Mouse (Mus musculus): ENCODE results near the gene Tspan31. TPM values are rescaled to one million over a fixed set of nuclear protein-coding genes. Genes with fewer than 3 reads are reported as not detected.

Tspan31 gene
- polyA plus RNA-seq, 1 experiment, result 116 TPM

- TF ChIP-seq CTCF (IDR thresholded peaks at IDR 0.05; ENCODE audit: low read depth, low read length) (no peak), POLR2A (IDR thresholded peaks at IDR 0.05; ENCODE audit: borderline replicate concordance, low read depth, low read length) (no peak)
- no peak overlapping the region for H3K4me3 ChIP-seq (ENCODE audit: insufficient read depth, low read length)
- no peak overlapping the region for H3K27ac ChIP-seq (ENCODE audit: insufficient read depth, low read depth, low read length)
- no peaks in the 10 kb centered on the region for H3K4me1 ChIP-seq (ENCODE audit: control insufficient read depth, insufficient read depth, low read length)
These were observed 15.0 kb upstream of the Tspan31 start for GRCm38 (mm10) chr10:127085052-127085451.

DNA sequence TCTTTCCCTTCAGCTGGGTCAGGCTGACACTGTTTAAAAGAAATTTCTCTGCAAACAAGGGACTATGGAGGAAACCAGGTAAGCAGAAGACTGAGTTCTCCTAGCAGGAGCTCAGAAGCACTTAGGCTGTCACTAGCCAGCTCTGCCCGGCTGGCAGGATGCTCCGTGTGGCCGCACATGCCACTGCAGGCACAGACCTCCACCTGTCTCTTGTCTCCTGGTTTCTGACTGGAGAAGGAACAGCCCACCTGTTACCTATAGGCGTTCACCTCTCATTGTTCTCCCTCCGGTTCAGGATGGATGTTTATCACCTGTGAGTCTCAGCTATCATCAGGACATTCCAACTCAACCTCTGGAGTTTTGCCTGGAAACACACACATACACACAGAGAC lies 13.8 kb upstream of the Tspan31 start:
- Histone ChIP-seq H3K27ac (ENCODE audit: insufficient read depth, low read depth, low read length) (no peak overlapping the region), H3K4me3 (ENCODE audit: insufficient read depth, low read length) (no peak overlapping the region), H3K4me1 (ENCODE audit: control insufficient read depth, insufficient read depth, low read length) (no peaks in the 10 kb centered on the region)
- no peak for TF ChIP-seq CTCF (IDR thresholded peaks at IDR 0.05; ENCODE audit: low read depth, low read length)
- TF ChIP-seq POLR2A (IDR thresholded peaks at IDR 0.05; ENCODE audit: borderline replicate concordance, low read depth, low read length), result no peak

GRCm38 (mm10) chr10:127083292-127083914 lies 13.3 kb upstream of the Tspan31 start:
- TF ChIP-seq CTCF (IDR thresholded peaks at IDR 0.05; ENCODE audit: low read depth, low read length) (no peak), POLR2A (IDR thresholded peaks at IDR 0.05; ENCODE audit: borderline replicate concordance, low read depth, low read length) (no peak)
- H3K4me3 ChIP-seq (ENCODE audit: insufficient read depth, low read length), result no peak overlapping the region
- no peaks in the 10 kb centered on the region for H3K4me1 ChIP-seq (ENCODE audit: control insufficient read depth, insufficient read depth, low read length)
- H3K27ac ChIP-seq (ENCODE audit: insufficient read depth, low read depth, low read length), result no peak overlapping the region

GRCm38 (mm10) chr10:127081996-127082620 lies 12.0 kb upstream of the Tspan31 start:
- no peak for TF ChIP-seq POLR2A (IDR thresholded peaks at IDR 0.05; ENCODE audit: borderline replicate concordance, low read depth, low read length)
- TF ChIP-seq CTCF (IDR thresholded peaks at IDR 0.05; ENCODE audit: low read depth, low read length), result no peak
- Histone ChIP-seq H3K4me1 (ENCODE audit: control insufficient read depth, insufficient read depth, low read length) (no peaks in the 10 kb centered on the region), H3K4me3 (ENCODE audit: insufficient read depth, low read length) (no peak overlapping the region), H3K27ac (ENCODE audit: insufficient read depth, low read depth, low read length) (no peak overlapping the region)

DNA sequence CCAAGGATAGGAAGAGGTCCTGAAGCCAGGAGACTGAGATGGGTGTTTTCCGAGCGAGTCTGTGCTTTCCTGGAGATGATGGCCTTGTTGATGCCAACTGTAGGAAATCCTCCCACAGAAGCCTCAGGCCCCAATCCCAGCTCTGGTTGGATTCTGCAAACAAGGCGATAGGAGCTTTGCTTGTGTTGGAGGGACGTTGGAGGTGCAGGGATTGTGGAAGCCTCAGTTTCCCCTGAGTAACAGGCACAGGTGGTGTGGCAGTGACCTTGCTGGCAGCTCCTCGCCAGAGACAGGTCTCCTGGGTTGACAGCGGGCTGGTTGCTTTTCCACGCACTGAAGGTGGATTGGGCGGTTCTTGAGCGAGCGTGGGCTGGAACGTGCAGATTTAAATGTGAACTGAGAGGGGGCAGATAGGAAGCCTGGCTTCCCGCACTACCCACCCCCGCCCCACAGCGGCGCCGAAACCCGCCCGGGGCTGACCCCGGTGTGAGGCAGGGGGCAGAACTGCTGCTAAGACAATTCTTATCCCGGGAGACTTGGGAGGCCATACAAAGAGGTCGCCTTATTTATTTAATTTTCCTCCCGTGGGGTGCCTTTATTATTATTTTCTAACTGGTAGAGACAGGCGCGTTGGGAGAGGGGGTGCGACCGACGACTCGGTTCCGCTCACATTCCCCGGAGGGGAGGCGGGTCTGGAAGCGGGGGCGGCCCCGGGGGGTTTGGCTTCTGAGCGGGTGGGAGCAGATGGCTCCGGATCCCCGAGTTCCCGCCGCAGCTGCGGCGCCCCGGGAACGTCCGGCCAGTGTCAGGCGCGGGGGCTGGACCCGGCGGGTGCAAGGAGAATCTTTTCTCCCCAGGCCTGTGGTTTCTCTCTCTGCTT lies 11.1 kb upstream of the Tspan31 start:
- H3K4me1 ChIP-seq (ENCODE audit: control insufficient read depth, insufficient read depth, low read length), result no peaks in the 10 kb centered on the region
- TF ChIP-seq CTCF (IDR thresholded peaks at IDR 0.05; ENCODE audit: low read depth, low read length) (no peak), POLR2A (IDR thresholded peaks at IDR 0.05; ENCODE audit: borderline replicate concordance, low read depth, low read length) (no peak)
- no peak overlapping the region for H3K4me3 ChIP-seq (ENCODE audit: insufficient read depth, low read length)
- H3K27ac ChIP-seq (ENCODE audit: insufficient read depth, low read depth, low read length), result no peak overlapping the region

GRCm38 (mm10) chr10:127079665-127080391 lies 9.8 kb upstream of the Tspan31 start:
- TF ChIP-seq POLR2A (IDR thresholded peaks at IDR 0.05; ENCODE audit: borderline replicate concordance, low read depth, low read length), result no peak
- Histone ChIP-seq H3K4me1 (ENCODE audit: control insufficient read depth, insufficient read depth, low read length) (0 out of 2 replicates have a peak, but pooled peaks cover 3% of the 10 kb centered on the region), H3K4me3 (ENCODE audit: insufficient read depth, low read length) (no peak overlapping the region), H3K27ac (ENCODE audit: insufficient read depth, low read depth, low read length) (no peak overlapping the region)

- Histone ChIP-seq H3K4me1 (ENCODE audit: control insufficient read depth, insufficient read depth, low read length) (0 out of 2 replicates have a peak, but pooled peaks cover 3% of the 10 kb centered on the region), H3K27ac (ENCODE audit: insufficient read depth, low read depth, low read length) (no peak overlapping the region), H3K4me3 (ENCODE audit: insufficient read depth, low read length) (no peak overlapping the region)
- no peak for TF ChIP-seq POLR2A (IDR thresholded peaks at IDR 0.05; ENCODE audit: borderline replicate concordance, low read depth, low read length)
- TF ChIP-seq CTCF (IDR thresholded peaks at IDR 0.05; ENCODE audit: low read depth, low read length), result no peak
These were observed 8.9 kb upstream of the Tspan31 start for GRCm38 (mm10) chr10:127078677-127079575.

DNA sequence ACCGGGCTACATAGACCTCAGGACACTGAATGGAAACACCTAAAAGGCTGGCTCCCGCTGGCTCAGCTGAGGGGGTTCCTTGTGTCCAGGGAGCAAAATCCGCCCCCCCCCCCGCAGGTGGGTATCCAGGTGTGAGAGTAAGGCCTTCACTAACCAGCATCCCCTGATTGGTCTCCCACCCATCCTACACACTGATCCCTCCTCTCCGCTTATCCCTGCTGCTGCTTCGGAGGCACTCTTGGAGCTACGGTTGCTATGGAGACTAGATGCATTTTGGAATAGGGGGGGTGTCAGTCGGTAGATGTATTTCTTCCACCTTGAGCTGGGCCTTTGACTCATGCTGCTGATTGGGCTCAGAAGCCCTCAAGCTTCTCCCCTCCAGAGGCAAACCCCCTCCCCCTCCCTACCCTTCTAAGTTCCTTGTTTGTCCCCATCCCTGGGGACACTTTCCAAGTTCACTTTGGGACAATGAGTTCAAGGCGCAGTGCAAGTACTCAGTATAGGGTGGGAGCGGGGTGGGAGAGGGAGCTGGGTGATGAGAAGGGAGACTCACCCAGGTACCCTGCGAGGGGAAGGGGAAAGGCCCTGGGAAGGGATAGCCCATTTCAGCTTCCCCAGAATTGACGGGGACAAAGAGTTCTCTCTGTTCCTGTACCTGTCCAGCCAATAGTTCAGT lies 8.1 kb upstream of the Tspan31 start:
- Histone ChIP-seq H3K4me3 (ENCODE audit: insufficient read depth, low read length) (no peak overlapping the region), H3K27ac (ENCODE audit: insufficient read depth, low read depth, low read length) (no peak overlapping the region), H3K4me1 (ENCODE audit: control insufficient read depth, insufficient read depth, low read length) (0 out of 2 replicates have a peak, but pooled peaks cover 3% of the 10 kb centered on the region)
- TF ChIP-seq CTCF (IDR thresholded peaks at IDR 0.05; ENCODE audit: low read depth, low read length) (no peak), POLR2A (IDR thresholded peaks at IDR 0.05; ENCODE audit: borderline replicate concordance, low read depth, low read length) (no peak)

Measured in bone marrow macrophage, adult 2 months (primary cell).